Mouse (Mus musculus) brain, embryonic 14.5 days (tissue): ENCODE results near the gene Kcp.

ENCODE experiments used
- CTCF ChIP-seq: fragments of 200-500 bp; IDR thresholded peaks from 2 replicates; pipeline ENCODE4 v1.5.1; 2012; ENCODE audit warnings: inconsistent platforms, mild to moderate bottlenecking, moderate library complexity, borderline replicate concordance; ENCODE audit not compliant: insufficient read depth, insufficient read length; ENCODE audit errors: extremely low read depth
- POLR2A ChIP-seq: fragments of 200-500 bp; IDR thresholded peaks from 2 replicates; pipeline ENCODE4 v1.6.1; 2012; ENCODE audit warnings: mild to moderate bottlenecking, inconsistent platforms, borderline replicate concordance; ENCODE audit not compliant: poor library complexity, insufficient read depth, insufficient read length, severe bottlenecking; ENCODE audit errors: extremely low read depth

DNA sequence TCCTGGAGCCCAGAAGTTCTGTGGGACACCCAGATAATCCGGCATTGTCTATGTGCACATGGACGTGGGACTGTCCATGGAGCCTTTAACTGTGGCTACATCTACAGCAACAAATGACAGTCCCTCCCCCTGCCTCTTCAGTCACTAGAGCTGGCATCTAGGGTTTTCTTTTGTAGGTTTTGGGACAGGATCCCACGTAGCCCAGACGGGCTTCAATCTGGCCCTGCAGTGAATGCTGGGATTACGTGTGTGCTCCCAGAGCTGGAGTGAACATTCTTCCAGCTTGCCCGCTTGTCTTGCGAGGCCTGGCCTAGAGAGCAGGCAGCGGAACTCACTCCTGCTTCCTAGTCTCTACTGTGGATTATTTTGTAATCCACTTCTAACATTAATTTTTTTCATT is 82.6 kb downstream of the Kcp start:
- TF ChIP-seq CTCF (no peak), POLR2A (no peak)
